Mouse (Mus musculus): ENCODE measurements around the gene Zfp781.
"Not testable (repeated sequence)": the region's sequence is repeated elsewhere in the genome, so short reads cannot be mapped to it uniquely, and the experiment has no call there.

DNA sequence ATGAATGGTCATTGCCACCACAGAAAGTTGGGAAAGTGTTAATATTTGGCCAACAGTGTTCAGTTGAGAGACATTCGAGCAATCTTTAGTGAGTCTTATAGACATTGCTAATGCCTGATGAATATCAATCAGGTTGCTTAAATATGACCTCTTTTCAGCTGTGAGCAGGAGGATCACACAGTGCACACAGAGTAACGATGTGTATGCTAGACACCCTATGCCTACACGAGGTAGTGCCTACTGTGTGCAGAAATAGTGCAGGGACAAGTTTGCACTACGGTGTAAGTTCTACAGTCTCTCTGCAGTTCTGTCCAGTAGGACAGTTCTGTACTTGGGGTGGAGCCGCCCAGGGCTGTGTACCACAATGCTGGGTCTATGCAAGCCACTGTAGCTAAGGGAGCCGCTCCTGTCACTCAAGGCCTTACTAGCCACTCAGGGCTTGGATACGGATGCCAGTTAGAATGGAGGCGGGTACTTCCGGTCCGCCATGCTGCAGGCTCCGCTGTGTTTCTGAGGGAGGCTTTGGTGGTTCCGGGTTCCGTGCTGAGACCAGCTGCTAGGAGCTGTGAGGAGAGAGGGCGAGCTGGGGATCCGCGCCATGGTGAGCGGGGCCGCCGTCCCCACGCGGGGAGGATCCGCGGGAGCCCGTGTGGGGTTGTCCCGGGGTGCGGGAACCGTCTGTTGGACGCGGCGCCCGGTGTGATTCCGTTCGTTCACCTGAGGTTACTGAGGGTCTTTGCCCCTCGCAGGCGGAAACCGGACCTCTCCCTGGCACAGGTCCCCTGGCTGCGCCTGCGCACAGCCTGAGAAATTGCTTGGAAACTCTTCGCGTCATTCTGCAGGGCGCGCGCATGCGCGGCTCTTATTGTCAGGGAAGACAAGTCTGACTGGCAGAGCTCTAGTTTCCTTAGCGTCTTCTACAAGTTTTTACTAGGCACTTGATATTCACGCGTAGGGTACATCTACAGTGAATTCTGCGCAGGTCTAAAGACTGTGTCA lies 66.6 kb downstream of the Zfp781 start, which contains the start of gene Gm32687:
- not testable (repeated sequence) for TF ChIP-seq CTCF (IDR thresholded peaks at IDR 0.05; ENCODE audit: borderline replicate concordance, extremely low read depth, insufficient read depth, insufficient read length); POLR2A (IDR thresholded peaks at IDR 0.05; ENCODE audit: borderline replicate concordance, extremely low read depth, insufficient read depth, insufficient read length, poor library complexity, severe bottlenecking)

Data from brain, embryonic 14.5 days (tissue).